Mouse (Mus musculus) embryo, embryonic 11 days (tissue): ENCODE measurements at regions not wholly inside any gene's neighbourhood (a gene's known extent, or its start where the extent isn't known, plus 50 kb on each side); places are given as distances from the start of the nearest gene placed in this dataset.
A peak's percentile ranks its signal among the peaks of the same experiment; 100 is the strongest.

Experiments
- DNase-seq: peaks from one replicate; pipeline ENCODE4 v3.0.0-alpha.2; 2015

DNA sequence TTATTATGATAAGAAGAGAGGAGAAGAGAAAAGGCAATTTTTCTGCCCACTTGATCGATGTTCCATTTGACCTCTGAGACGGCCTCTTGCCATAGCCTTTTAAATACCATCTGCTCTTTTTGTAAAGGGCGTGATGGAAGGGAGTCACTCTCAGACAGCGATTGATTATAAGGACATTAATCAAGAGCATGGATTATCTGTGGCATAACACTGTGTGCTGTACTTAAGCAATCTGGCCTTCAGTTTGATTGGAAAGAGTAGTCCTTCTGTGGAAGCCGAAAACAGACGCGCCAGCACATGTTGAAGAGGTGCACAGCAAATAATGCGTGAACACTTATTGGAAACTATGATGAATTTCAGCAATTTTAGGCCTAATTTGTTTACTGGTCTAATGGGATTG lies 685.4 kb upstream of the Robo1 start:
- peak; percentile 7 for DNase-seq

DNA sequence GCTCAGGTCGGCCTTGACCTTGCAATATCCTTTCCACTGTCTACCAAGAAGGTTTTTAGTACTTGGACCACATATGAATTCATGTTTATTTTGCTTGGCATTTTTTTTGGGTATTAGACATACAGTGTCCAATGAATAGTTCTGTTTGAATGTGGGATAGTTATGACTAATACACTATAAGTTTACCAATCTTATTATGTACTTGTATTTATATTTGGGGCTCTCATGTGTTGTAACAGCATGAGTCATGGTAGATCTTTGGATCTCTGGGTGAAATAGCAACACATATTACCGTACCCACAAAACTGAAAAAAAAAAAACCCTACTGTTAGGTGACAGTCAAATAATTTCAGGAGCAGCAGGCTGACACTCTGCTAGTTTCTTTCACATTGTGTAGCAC lies 667.7 kb upstream of the Robo1 start:
- no peak for DNase-seq

DNA sequence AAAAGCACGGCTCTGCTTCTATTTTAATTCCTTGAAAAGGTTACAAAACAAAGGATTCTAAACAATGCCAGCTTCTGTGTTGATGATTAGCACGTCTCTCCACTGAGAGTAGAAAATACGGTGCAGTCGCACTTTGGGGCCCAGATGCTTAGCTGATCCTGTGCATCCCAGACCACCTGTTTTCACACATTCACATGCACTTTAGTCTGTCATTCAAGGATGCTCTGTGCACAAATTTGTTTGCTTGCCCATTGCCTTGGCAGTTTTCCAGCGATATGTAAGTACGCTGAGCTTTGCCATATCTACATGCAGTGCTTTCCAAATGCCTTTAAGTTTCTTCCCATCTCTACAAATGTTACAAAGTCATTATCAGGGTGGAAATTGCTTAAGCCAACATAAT lies 664.9 kb upstream of the Robo1 start:
- DNase-seq = no peak

DNA sequence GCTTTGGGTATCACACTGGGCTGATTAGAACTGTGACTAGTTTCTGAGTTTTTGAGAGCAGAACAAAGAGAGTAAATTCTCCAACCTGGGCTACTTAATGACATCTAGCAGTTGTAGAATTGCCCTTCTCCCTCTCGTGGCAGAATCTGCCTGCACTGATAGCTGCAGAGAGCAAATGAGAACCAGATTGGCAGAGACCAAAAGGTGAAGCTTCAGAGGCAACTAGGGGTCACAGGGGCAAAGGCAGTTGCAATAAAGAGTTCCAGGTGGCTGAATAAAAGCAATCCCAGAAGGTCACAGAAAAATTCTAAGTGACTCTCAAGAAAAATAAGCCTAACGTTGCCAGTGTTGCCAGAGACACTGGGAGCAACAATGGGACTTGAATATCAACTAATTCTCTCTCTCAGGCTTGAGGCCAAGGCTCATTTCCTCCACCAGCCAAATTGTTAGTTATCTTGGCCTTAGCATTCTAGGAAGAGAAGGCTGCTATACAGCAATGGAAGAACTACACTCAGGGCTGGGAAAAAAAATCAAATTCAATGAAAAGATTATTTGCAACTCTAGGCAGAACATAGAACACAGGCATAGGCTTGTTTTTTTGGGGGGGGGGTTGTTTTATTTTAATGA lies 629.9 kb upstream of the Robo1 start:
- DNase-seq = peak; percentile 83

DNA sequence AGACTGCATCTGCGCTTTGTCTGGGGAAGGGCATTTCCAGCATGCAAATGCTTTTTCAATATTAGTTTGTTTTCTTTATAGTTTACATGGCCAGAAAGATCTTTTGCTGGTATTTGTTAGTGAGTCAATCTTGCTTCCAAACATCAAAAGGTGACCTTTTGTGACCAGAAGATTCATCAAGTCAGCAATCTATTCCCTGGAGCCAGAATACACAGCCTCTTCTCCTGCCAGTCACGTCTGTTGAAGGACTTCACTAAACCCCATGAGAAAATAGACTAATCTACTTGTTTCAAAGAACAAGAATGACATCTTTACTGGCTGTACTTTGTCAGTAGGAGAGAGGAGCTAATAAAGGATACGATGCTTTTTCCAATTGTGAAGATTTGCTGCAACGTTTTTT lies 614.6 kb upstream of the Robo1 start:
- no peak for DNase-seq

DNA sequence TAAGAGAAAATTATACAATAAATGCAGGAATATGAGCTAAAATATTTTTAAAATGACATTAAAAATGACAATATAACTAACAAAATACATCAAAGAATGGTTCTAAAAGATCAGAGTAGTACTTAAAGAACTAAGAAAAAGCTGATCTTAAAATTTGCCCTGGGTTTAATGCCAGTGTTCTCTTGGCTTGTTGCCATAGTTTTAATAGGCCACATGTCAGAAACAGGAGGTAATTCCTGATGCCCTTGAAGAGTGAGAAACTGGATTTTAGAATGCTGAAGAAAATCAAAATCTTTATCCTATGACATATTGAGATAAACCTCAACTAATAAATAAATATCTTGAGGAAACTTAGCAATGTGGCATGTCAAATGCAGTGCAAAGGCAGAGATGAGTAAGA lies 602.3 kb upstream of the Robo1 start:
- no peak for DNase-seq

DNA sequence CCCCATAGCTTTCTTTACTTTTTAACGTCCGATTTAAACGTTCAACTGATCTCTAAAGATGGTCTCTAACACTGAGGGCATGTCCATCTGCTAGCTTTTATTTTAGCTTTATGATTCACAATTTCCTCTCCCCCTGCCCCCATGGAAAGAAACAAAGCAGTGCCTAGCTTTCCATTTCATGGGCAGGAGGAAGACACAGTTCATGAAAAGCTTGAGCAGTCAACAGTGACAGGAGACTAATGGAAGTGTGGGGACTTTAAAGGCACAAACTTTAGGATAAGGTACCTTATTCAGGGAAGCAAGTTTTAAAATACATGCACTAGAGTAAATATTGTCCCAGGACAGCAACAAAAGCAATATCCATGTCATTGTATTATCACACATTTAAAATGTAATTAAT lies 598.4 kb upstream of the Robo1 start:
- DNase-seq = no peak

DNA sequence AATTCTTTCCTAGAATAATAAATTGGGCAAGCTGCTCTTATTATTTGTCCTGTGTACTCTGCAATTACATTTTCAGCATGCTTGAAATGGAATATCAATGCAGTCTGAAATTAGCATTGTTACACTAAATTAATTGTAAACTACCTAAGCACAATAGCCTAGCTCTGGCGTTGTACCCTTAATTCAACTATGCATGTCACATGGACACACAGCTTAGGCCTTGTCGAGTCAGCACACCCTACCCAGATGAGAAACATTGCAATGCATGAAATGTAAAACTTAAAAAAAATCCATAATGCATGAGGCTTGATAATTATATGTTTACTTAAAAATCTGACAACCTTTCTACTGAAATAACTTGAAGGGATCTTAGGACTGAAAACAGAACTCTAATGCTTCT lies 596.2 kb upstream of the Robo1 start:
- DNase-seq = no peak

DNA sequence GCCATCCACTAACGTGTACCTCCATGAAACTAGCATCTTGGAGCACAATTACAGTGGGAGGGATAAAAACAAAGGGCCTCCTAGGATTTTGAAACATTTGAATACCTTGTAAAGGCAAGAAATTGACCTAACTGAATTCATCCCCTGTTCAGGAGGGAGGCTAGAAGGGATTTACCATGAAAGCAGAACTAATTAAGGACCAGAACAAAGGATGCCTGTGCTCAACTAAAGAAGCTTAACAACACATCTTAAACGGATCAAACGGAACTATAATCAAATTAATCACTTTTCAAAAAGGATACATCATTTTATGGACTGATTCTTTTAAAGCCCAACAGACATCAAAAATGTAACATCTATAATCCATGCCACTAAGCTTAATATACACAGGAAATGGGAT lies 590.9 kb upstream of the Robo1 start:
- peak; percentile 2 for DNase-seq

DNA sequence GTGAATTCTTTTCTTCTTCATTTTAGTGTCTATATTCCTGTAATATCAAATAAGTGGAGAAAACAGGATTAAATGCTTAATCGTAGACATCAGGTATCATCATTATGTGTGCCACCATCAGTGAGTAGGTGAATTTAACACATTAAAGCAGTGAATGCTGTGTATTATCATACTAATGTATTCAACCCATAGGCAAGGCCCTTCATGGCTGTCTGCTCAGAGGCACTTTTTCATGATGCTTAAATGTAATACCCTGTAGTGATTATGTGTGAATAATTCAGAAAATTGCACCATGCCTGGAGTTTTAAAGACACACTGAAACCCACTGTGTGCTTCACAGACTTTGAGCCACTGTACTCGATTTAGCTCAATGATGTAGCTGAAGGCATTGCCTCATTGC lies 583.2 kb upstream of the Robo1 start:
- no peak for DNase-seq

DNA sequence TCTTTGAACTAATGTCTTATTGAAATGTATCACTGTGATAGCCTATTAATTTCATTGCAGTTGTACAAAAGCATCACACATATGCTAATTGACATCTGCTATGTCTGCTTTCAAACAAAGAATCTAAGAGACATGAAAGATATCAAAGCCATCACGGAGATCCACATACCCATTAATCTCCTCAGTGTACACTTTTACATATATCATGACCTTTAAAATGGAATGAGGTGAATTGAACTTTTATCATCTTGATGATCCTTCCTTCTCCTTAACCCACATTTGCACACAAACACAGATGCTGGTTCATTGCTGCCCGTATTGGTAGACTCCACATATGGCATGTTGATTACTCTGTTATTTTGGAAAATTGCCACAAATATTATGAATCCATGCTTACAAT lies 570.2 kb upstream of the Robo1 start:
- no peak for DNase-seq

DNA sequence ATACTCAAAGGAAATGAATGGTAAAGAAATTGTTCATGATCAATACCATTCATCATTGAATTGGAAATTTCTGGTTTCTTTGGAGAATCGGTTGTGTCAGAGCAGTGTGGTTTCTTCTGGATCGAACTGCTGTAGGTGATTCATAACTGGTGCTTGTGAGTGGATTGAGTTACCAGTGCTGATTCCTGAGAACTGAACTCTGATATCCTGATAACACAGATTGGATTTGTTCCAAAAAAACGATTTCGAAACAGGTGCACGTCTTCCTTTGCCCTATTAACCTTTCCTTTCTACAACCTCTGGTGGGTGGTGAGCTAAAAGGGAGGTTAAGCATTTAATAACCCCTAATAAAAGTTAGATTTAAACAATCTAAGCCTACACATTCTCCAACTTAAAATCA lies 569.0 kb upstream of the Robo1 start:
- DNase-seq = no peak

DNA sequence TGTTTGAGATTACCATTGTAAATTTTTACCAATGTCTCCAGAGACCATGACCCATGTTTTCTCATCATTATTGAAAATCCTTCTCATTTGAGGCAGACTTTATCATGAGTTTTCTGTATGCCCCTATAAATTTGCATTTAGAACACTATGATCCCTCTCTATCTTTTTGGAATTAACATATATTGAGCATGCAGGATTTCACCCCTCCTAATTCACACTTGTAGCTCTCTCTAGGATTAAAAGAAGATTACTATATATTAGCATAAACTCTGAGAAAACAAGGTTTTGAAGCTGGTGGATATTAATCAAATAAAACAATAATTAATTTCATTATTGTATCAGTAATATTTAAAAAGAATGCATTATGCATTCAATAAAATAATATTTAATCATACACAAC lies 527.2 kb upstream of the Robo1 start:
- no peak for DNase-seq

DNA sequence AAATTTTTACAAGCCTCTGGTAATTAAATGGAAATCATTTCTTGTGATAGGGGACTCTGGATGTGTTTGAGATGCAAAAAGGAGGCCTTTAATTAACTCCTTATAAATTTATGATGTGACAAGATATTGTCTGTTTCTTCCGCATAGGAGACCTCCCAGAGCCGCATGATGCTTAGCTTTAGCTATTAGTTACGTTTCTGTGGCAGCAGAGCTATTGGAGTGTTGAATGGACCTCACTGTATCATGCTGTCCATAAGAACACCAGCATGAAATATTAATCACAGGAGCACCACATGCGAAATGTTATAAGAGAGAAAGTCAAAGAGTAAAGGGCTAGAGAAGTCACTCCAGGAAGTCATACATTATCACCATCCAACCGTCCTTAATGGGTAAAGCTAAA lies 495.3 kb upstream of the Robo1 start:
- no peak for DNase-seq

DNA sequence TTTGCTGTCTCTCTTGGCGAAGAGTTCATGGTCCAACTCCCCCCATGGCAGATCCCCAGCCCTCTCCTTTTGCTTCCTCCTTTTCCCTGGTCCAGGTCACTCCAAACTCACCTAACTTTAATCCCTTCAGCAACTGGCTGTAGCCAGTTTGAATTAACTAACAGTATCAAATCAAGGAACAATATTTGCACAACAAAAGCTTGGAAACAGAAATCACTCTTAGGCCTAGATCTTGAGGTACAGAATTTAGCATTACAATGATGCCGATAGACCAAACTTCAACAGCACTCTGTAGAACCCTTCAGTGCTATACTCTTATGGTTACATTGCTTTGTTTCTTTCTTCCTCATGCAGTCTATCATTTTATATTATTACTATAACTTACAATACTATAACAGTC lies 472.8 kb upstream of the Robo1 start:
- DNase-seq = no peak

DNA sequence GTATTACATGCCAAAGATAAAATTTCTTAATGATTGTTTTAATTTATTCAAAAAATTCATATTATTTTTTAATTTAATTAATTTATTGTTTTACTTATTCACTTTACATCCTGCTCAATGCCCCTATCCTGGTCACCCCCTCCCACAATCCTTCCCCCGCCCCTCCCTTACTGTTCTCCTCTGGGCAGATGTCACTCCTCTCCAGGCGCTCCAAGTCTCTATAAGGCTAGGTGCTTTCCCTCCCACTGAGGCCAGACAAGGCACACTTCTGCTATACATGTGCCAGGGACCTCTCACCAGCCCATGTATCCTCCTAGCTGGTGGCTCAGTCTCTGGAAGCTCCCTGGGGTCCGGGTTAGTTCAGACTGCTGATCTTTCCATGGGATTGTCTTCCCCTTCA lies 458.0 kb upstream of the Robo1 start:
- no peak for DNase-seq

DNA sequence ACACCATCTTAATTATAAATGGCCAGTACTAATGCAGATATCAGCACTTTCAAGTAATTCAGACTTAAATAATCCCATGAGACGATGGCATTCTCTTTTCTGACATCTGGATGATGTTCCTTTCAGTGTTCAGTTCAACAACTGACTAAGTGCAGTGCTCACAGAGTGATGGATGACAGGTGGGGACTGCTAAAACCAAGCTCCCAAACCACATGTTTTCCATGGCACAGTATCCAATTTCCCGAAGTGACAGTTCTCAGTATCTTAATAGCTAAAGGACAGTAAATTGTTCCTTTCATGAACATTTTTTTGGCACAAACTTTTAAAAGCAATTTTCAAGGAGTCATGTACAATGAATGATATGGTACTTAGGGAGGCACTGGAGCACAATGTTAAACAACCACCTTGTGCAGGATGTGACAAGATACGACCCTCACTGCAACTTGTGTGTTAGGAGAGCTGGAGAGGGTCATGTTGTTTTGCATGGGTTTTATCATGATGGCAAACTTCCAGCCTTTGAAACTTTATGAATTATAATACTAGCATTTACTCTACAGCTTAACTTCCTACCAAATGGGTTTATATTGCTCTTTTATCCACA lies 456.4 kb upstream of the Robo1 start:
- peak; percentile 20 for DNase-seq

DNA sequence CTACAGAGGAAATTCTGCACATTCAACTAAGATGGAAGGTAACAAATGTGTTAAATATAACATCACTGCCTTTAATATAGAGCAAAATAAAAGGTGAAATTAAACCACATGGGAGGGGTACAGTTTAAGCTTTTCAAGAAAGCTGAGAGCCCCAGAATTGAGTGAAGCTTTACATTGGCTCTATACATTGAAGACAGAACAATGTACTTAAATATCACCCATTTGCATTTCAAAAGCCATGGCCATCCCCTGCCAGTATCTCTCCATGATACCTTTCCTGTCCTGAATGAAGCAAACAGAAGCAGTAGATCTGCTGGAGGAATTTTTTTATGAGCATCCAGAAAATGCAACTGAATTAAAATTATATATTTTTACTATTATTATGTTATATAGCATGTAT lies 450.2 kb upstream of the Robo1 start:
- no peak for DNase-seq

DNA sequence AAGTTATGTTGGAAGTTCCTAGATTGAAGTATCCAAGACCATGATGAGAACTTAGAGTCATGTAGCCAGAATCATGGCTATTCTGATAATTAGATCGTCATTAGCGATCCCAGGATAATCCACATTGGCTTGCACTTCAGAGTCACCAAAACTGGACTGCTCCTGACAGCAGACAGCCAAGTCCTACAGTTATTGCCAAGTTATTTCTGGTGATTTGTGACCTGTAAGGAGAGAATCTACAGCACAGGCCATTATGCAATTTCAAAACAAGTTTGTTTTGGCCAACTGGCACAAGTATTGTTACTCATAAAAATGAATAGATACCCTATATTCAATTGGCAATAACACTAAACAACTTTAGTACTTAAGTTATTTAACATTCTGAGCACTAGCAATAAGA lies 447.9 kb upstream of the Robo1 start:
- no peak for DNase-seq

DNA sequence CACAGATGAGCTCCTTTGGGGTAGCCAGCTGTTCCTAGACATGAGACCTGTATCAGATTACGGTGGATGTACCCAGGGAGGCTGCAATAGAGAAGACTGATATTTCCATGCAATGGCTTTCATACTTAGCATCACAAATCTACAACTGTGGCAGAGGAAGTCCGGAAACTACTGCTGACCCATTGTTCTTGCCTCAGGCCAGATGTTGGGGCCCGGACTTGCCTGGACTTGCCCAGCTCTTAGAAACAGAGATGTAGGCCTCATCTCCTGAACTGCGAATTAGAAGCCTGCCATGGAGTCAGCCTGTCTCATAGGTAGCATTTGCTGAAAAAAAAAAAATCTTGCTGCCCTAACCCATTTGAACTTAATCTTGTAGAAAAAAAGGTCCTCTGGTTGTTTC lies 422.4 kb upstream of the Robo1 start:
- no peak for DNase-seq

DNA sequence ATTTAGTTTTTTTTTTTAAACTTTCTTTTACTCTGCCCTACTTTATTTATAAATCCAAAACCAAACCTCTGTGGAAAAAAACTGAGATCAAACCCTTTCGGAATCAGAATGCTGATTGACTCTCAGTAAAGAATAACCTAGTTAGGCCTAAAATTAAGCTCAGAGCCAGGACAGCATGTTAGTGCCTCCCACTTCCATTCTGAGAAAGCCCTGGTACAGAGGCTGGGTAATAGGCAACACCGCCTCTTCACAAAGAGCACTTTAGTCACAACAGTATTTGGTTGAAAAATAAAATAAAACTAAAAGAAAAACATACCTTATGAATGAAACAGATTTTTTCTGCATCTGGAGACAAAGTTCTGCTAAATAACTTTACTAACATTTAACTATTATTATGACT lies 418.4 kb upstream of the Robo1 start:
- DNase-seq = no peak

DNA sequence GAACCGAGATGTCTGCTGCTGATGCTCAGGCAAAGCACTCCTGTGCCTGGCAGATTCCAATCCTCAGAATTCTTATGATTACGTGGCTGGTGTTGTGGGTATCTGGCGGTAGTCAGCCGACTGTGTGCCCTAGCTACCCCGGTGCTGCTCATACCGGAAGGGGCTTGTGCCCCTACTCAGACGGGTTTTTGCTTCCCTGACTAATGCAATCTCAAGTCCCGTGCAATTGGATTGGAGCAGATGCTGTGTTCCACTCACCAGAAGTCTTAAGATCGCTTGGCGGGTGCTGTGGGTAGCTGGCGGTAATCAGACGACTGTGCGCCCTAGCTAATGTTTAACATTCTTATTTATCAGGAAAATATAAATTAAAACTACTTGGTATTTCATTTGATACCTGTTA lies 385.0 kb upstream of the Robo1 start:
- DNase-seq = no peak

DNA sequence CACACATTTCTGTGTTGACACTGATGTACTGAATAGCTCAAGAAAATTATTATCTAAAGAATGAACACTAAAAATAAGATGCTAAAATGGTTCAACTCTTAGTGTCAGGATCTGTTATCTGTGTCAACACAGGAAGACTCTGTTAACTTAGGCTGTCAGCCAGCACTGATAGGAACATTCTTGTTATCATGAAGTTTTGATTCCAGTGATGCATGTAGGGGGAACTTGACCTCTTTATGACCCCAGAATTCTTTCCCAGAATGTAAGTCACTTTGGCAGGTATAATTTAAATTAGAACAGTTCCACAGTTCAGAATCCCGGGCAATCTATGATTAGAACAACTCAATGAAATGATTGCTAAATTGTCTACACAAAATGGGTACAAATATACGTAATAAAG lies 363.9 kb upstream of the Robo1 start:
- DNase-seq = peak; percentile 13

DNA sequence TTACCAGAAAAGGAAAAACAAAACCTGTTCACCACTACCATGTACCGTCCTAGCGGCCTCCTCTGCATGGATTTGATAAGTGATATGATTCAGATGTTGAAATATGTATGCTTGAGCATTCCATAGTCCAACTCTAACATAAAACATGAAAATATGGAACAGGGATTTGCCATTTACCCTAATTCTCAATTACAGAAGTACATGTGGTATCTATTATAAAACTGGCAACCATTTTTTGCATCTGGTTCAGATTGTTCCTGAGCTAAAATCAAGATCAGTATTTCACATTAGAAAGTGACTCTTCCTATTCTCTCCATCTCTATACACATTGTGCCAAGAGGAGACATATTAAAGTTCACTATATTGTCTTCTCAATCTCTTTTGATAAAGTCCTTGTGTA lies 363.3 kb upstream of the Robo1 start:
- DNase-seq = peak; percentile 20

DNA sequence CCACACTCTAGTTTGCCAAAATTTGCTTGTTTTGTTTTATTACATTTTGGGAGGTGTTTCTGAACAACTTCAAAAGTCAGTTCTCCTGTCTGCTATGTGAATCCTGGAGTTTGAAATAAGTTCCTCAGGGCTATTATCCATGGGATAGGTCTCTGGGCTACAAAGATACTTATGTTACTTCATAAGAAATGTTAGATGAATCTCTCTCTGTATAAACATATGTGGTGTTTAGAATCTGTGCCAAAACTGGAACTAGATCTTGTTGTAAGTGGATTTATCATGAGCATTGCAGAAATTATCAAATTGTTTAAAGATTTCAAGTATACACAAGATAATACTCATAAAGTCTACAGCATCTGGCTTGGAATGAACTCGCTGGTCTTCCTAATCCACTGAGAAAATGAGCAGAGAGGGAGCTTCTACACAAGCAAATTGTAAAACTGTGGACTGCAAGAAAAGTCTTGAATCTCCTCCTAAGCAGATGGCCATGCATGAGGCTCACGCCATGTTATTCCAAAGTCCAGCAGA lies 355.2 kb upstream of the Robo1 start:
- DNase-seq = no peak
